Mouse (Mus musculus) embryonic facial prominence, embryonic 14.5 days (tissue): ENCODE results near the gene Gpr21. TPM values are rescaled to one million over a fixed set of nuclear protein-coding genes. Genes with fewer than 3 reads are reported as not detected.
"Not testable (repeated sequence)": the region's sequence is repeated elsewhere in the genome, so short reads cannot be mapped to it uniquely, and the experiment has no call there.

Experiments
- ATAC-seq: fragments of 200-750 bp; cut with Nextera tagmentation; 2 replicates; pipeline ENCODE4 v1.8.0; 2017; ENCODE audit warnings: low read depth, moderate number of reproducible peaks, moderate TSS enrichment
- DNase-seq: peaks from one replicate; pipeline ENCODE4 v3.0.0-alpha.2; 2015; ENCODE audit warnings: low spot score
- H3K27ac ChIP-seq: fragments of 300-500 bp; sonication (generic); replicated peaks from 2 replicates; pipeline ENCODE4 v1.5.1; 2014; ENCODE audit warnings: low read depth, mild to moderate bottlenecking, low read length, moderate library complexity
- H3K27me3 ChIP-seq: fragments of 300-500 bp; sonication (generic); replicated peaks from 2 replicates; pipeline ENCODE4 v1.6.1; 2014; ENCODE audit warnings: low read length; ENCODE audit not compliant: control insufficient read depth, insufficient read depth
- H3K36me3 ChIP-seq: fragments of 300-500 bp; sonication (generic); 2 replicates; pipeline ENCODE4 v1.6.1; 2014; ENCODE audit warnings: low read length, mixed read lengths; ENCODE audit not compliant: control insufficient read depth, insufficient read depth
- H3K4me1 ChIP-seq: fragments of 300-500 bp; sonication (generic); 2 replicates; pipeline ENCODE4 v1.6.1; 2014; ENCODE audit warnings: antibody characterized with exemption, low read length; ENCODE audit not compliant: control insufficient read depth, insufficient read depth
- H3K4me2 ChIP-seq: fragments of 300-500 bp; sonication (generic); 2 replicates; pipeline ENCODE4 v1.6.1; 2014; ENCODE audit warnings: low read depth, mild to moderate bottlenecking, low read length, moderate library complexity, mixed read lengths
- H3K4me3 ChIP-seq: fragments of 300-500 bp; sonication (generic); 2 replicates; pipeline ENCODE4 v1.5.1; 2014; ENCODE audit warnings: low read depth, mild to moderate bottlenecking, low read length
- H3K9ac ChIP-seq: fragments of 300-500 bp; sonication (generic); 2 replicates; pipeline ENCODE4 v1.6.1; 2014; ENCODE audit warnings: low read depth, mild to moderate bottlenecking, low read length, moderate library complexity, mixed read lengths
- H3K9me3 ChIP-seq: fragments of 300-500 bp; sonication (generic); 2 replicates; pipeline ENCODE4 v1.6.1; 2016; ENCODE audit warnings: low read length; ENCODE audit not compliant: control insufficient read depth
- WGBS: fragments of 180-500 bp; shearing (Covaris S2); extraction: QIAGEN DNeasy Blood & Tissue Kit; methylation state at CpG from one replicate; pipeline ENCODE4 v1.1.7; 2014; 5-methylcytosine and 5-hydroxymethylcytosine counted together
- polyA plus RNA-seq: library from polyadenylated mRNA; unstranded; fragments of >200 nt; fragmentation: Nextera tagmentation; extraction: Ambion mirVana; gene quantifications from 2 replicates; pipeline ENCODE4 v1.2.1, GENCODE M21; 2014

The Gpr21 gene
- polyA plus RNA-seq = 1.3 and 1.6 TPM in 2 replicates

- 27% methylated on average over 11 of the region's 11 CpGs for WGBS
- Histone ChIP-seq H3K36me3 (peaks cover 38% of the 10 kb centered on the region), H3K4me3 (0 out of 2 replicates have a peak within 1 kb of the TSS, but pooled peaks have one; percentile 8), H3K9ac (no peak within 1 kb of the TSS; the same call in 1 of the 2 replicates), H3K4me1 (no peaks in the 10 kb centered on the region), H3K27me3 (no peaks in the 10 kb centered on the region), H3K4me2 (peak within 1 kb of the TSS; percentile 40), H3K27ac (peak within 1 kb of the TSS; percentile 21; the same call in 1 of the 2 replicates), H3K9me3 (no peaks in the 10 kb centered on the region)
- DNase-seq (peak; percentile 38), ATAC-seq (peak; percentile 78; the same call in 1 of the 2 replicates)
Observed at GRCm38 (mm10) chr2:37516030-37516710, at the start of gene Gpr21. Gpr21 (plus strand) TSS chr2:37516332.

- no peak overlapping the region for H3K9ac ChIP-seq
- no peak overlapping the region for H3K27ac ChIP-seq
- H3K9me3 ChIP-seq = peaks cover 4% of the 10 kb centered on the region; the same call in 1 of the 2 replicates
- peaks cover 73% of the 10 kb centered on the region for H3K36me3 ChIP-seq
- no peaks in the 10 kb centered on the region for H3K4me1 ChIP-seq
- H3K4me3 ChIP-seq = no peak overlapping the region
- ATAC-seq (no peak), DNase-seq (no peak)
- no peaks in the 10 kb centered on the region for H3K27me3 ChIP-seq
- H3K4me2 ChIP-seq = no peak overlapping the region
Observed at GRCm38 (mm10) chr2:37479559-37479958, 36.6 kb upstream of the Gpr21 start.

- Histone ChIP-seq H3K27ac (no peak overlapping the region), H3K4me2 (no peak overlapping the region), H3K9me3 (peaks cover 4% of the 10 kb centered on the region; the same call in 1 of the 2 replicates), H3K27me3 (no peaks in the 10 kb centered on the region), H3K4me3 (no peak overlapping the region), H3K36me3 (peaks cover 76% of the 10 kb centered on the region), H3K9ac (no peak overlapping the region), H3K4me1 (no peaks in the 10 kb centered on the region)
- no peak for DNase-seq
- 97% methylated on average over 2 of the region's 2 CpGs for WGBS
- ATAC-seq = no peak
Observed at GRCm38 (mm10) chr2:37480039-37480438, 36.1 kb upstream of the Gpr21 start.

- WGBS = 93% methylated on average over 2 of the region's 2 CpGs
- H3K9ac ChIP-seq = no peak overlapping the region
- H3K9me3 ChIP-seq = no peaks in the 10 kb centered on the region
- H3K4me3 ChIP-seq = no peak overlapping the region
- DNase-seq (no peak), ATAC-seq (no peak)
- no peak overlapping the region for H3K4me2 ChIP-seq
- H3K36me3 ChIP-seq = peaks cover 73% of the 10 kb centered on the region
- no peaks in the 10 kb centered on the region for H3K4me1 ChIP-seq
- no peaks in the 10 kb centered on the region for H3K27me3 ChIP-seq
- H3K27ac ChIP-seq = no peak overlapping the region
Observed at GRCm38 (mm10) chr2:37484165-37484564, 32.0 kb upstream of the Gpr21 start.

GRCm38 (mm10) chr2:37485370-37485769 lies 30.8 kb upstream of the Gpr21 start:
- Histone ChIP-seq H3K36me3 (peaks cover 77% of the 10 kb centered on the region), H3K9ac (no peak overlapping the region), H3K9me3 (no peaks in the 10 kb centered on the region), H3K4me3 (no peak overlapping the region), H3K27ac (no peak overlapping the region), H3K27me3 (no peaks in the 10 kb centered on the region), H3K4me2 (no peak overlapping the region), H3K4me1 (no peaks in the 10 kb centered on the region)
- 90% methylated on average over 1 of the region's 1 CpGs for WGBS
- ATAC-seq = no peak
- DNase-seq = peak; percentile 48

- no peaks in the 10 kb centered on the region for H3K4me1 ChIP-seq
- H3K27me3 ChIP-seq = no peaks in the 10 kb centered on the region
- peaks cover 79% of the 10 kb centered on the region for H3K36me3 ChIP-seq
- ATAC-seq (no peak), DNase-seq (no peak)
- H3K9ac ChIP-seq = no peak overlapping the region
- H3K27ac ChIP-seq = no peak overlapping the region
- H3K4me2 ChIP-seq = no peak overlapping the region
- no peak overlapping the region for H3K4me3 ChIP-seq
- no peaks in the 10 kb centered on the region for H3K9me3 ChIP-seq
Observed at GRCm38 (mm10) chr2:37486408-37486807, 29.7 kb upstream of the Gpr21 start.

- DNase-seq (no peak), ATAC-seq (no peak)
- no peak overlapping the region for H3K4me2 ChIP-seq
- H3K9me3 ChIP-seq = no peaks in the 10 kb centered on the region
- WGBS = 87% methylated on average over 2 of the region's 2 CpGs
- no peak overlapping the region for H3K27ac ChIP-seq
- peaks cover 82% of the 10 kb centered on the region for H3K36me3 ChIP-seq
- no peaks in the 10 kb centered on the region for H3K4me1 ChIP-seq
- no peak overlapping the region for H3K4me3 ChIP-seq
- no peaks in the 10 kb centered on the region for H3K27me3 ChIP-seq
- no peak overlapping the region for H3K9ac ChIP-seq
Observed at GRCm38 (mm10) chr2:37488956-37489355, 27.2 kb upstream of the Gpr21 start.

- Histone ChIP-seq H3K27ac (no peak overlapping the region), H3K4me3 (no peak overlapping the region), H3K9me3 (no peaks in the 10 kb centered on the region), H3K9ac (no peak overlapping the region), H3K4me1 (no peaks in the 10 kb centered on the region), H3K4me2 (no peak overlapping the region), H3K36me3 (peaks cover 51% of the 10 kb centered on the region), H3K27me3 (no peaks in the 10 kb centered on the region)
- DNase-seq (no peak), ATAC-seq (no peak)
- WGBS = 95% methylated on average over 4 of the region's 4 CpGs
Observed at GRCm38 (mm10) chr2:37497321-37497720, 18.8 kb upstream of the Gpr21 start.

- not testable (repeated sequence) for H3K9me3 ChIP-seq, H3K27ac ChIP-seq, H3K4me1 ChIP-seq, DNase-seq, H3K9ac ChIP-seq, H3K27me3 ChIP-seq, ATAC-seq, H3K4me3 ChIP-seq, H3K4me2 ChIP-seq
- WGBS = 88% methylated on average over 2 of the region's 2 CpGs
- H3K36me3 ChIP-seq = peaks cover 58% of the 10 kb centered on the region
Observed at GRCm38 (mm10) chr2:37505856-37506255, 10.3 kb upstream of the Gpr21 start.
